Mouse (Mus musculus): ENCODE measurements around the gene Ppp2r5e.

DNA sequence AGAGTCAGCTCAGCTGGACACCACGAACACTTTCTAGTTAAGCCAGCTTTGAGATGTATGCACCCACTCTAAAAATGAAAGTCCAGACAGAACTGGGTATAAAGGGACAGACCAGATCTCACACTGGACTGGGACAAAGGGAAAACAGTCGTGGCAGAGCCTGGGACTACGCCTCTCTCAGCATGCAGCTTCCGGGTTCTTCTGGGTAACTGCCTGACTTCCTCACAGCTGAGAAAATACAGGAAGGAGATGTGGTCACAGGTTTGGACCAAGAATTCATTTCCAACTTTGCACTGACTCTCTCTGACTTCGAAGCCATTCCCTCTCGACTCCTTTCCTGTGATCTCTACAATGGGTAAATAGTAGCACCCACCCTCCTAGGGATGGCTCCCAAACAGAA lies 181.1 kb downstream of the Ppp2r5e start:
- TF ChIP-seq CTCF (IDR thresholded peaks at IDR 0.05; ENCODE audit: low read depth, low read length), result no peak
- TF ChIP-seq POLR2A (IDR thresholded peaks at IDR 0.05; ENCODE audit: borderline replicate concordance, low read depth, low read length), result no peak
